Mouse (Mus musculus) spleen, postnatal 10 days (tissue): ENCODE measurements around the gene Fam98a.

ENCODE experiments used
- DNase-seq, 2 experiments: peaks; one replicate each; pipeline ENCODE4 v3.0.0; 2021 to 2022; ENCODE audit warnings: low spot score in 2 of 2

Gene Fam98a

GRCm38 (mm10) chr17:75551512-75552400, at the start of gene Fam98a:
Fam98a (minus strand) TSS chr17:75551946.
- DNase-seq, result peak; percentile 85 to 97

- no peak for DNase-seq
Observed at GRCm38 (mm10) chr17:75598652-75599051, 46.9 kb upstream of the Fam98a start.

- DNase-seq, result no peak
Observed at GRCm38 (mm10) chr17:75582738-75583137, 31.0 kb upstream of the Fam98a start.

DNA sequence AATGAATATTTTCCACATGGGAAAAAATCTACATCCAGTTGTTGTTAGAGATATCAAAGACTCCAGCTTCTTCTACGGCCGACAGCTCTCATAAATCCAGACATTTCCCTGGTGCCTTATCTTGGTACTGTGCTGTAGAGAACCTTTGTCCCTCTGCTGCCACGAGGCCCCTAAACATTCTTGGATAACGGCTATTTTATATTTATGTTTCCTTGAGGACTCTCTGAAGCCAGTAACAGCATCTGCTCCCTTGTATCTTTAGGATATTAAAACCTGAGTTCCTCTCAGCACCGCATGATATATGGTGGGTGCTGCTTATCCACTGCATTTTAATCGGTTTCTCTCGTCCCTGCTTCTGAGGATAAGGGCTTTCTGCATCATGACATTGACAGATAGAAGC, 23.9 kb upstream of the Fam98a start:
- no peak for DNase-seq

DNA sequence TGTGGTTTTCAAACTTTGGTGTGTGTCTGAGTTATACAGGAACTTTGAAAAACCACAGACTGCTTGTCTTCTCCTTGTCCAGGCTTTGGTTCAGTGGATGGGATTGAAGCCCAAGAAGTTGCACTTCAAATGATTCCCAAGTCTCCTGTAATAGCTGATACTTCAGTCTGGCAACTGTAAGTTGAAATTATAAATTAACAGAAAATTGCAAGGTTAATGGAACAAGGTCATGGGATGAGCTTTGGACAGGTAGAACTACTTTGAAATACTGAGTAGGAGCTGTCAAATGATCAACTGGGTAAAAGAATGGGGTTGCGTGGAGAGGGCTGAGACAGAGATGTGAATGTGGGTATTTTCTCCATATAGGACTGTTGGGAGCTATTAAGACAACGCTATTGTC, 6.3 kb upstream of the Fam98a start:
- DNase-seq, result no peak

DNA sequence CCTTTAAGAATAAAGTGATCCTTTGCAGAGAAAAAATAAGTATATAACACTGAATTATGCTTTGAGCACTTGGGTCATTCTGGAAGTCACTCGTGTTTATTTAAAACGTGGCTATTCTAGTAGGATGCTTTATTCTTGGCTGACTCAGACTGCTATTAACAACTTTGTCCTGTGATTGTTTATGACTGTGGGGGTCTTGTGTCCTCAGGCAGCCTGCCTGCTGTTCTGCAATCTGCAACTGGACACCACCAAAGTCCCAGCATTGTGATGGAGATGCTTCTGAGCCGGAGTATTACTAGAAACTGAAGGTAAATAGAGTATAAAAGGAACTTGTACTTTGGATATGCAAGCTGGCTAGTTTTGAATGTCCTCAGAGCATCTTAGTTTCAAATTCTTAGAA, 5.3 kb upstream of the Fam98a start:
- DNase-seq, result no peak

DNA sequence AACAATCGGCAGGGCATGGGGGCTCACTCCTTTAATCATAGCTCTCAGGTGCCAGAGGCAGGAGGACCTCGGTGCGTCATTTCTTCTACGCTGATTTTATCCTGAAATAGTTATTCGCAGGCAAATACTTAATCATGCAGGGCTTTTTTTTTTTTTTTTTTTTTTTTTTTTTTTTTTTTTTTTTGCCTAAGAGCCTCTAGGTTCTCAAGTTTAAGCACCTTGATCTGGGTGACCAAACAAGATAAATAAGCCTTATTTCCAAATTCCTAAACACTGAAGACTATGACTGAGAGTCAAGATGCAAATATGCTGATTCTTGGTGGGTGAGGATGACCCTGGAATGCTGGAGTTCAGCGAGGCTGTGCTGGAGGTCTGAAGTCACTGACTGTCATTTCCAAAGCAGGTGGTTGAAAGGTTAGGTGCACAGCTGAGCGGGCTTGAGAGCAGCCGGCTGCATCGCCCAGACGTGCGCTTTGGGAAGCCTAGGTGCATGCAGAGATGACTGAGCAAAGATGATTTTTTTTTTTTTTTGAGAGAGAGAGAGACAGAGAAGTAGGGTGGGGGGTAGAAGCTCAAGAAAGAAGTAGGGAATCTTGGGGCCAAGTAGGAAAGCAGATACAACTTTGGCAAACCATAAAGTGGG, 854 bp downstream of the Fam98a start:
- peak; percentile 14 to 36 for DNase-seq

- no peak for DNase-seq
Observed at GRCm38 (mm10) chr17:75544262-75544661, 7.5 kb downstream of the Fam98a start.

- no peak for DNase-seq
Observed at GRCm38 (mm10) chr17:75543434-75543833, 8.3 kb downstream of the Fam98a start.

GRCm38 (mm10) chr17:75539841-75540240, 11.9 kb downstream of the Fam98a start:
- DNase-seq, result no peak

- DNase-seq, result no peak
Observed at GRCm38 (mm10) chr17:75539130-75539529, 12.6 kb downstream of the Fam98a start.

DNA sequence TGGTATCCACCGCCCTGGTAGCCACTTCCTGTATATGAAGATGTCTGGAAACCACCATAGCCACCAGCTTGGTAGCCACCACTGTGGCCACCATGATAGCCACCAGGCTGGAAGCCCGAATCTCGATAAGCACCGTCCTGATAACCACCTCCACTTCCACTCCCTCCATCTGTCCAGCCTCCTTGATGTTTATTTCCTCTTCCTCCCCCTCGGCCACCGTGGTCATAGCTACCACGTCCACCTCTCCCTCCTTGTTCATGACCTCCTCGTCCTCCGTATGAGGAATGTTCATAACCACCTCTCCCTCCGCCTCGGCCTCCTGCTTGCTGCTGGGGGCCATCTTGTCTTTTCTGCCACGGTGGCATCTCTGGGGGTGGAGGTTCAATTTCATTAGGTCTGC, 13.3 kb downstream of the Fam98a start:
- no peak for DNase-seq

DNA sequence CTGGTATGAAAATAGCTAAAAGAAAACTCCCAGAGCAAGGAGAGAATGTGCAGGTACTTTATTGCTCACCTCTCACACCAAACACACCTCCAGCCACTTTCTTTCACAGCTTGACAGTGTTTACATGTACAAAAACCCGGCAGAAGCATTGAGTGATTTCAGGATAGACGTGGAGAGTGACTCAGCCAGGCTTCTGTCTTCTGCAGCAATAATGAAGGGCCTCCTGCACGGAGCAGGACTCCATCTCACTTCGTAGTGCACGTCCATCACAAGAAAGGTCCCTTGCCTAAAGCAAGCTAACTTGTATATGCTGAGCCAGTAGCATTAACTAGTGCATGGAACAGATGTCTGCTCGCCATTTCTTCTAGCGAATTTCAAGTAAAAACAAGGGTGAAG, 14.7 kb downstream of the Fam98a start:
- DNase-seq, result no peak

GRCm38 (mm10) chr17:75536396-75537049, 15.2 kb downstream of the Fam98a start:
- peak in 1 of 2 experiments; percentile 42 for DNase-seq

GRCm38 (mm10) chr17:75535612-75536011, 16.1 kb downstream of the Fam98a start:
- no peak for DNase-seq

GRCm38 (mm10) chr17:75534314-75535020, 17.3 kb downstream of the Fam98a start:
- no peak for DNase-seq

DNA sequence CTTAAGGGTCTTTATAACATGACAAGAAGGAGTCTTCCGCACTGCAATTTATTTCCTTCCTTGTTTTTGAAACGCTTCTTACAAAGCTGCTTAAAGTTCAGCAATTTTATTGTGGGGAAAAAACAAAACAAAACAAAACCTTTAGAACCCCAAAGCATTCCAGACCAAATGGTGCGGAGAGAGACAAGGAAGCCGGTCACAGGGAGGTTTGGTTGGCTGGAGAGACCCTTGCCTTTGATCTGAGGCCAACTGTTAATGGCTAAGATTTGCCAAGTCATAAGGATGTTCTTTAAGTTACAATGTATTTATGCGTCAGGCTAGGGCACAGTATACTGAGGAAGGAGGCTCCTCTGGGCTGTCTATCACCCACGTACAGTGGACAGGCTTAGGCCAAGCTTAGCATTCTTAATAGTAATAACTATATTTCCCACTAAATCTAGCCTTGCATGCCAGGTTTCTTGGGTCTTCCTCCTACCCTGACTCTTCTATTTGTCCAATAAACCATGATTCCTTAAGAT, 19.2 kb downstream of the Fam98a start:
- DNase-seq, result no peak

DNA sequence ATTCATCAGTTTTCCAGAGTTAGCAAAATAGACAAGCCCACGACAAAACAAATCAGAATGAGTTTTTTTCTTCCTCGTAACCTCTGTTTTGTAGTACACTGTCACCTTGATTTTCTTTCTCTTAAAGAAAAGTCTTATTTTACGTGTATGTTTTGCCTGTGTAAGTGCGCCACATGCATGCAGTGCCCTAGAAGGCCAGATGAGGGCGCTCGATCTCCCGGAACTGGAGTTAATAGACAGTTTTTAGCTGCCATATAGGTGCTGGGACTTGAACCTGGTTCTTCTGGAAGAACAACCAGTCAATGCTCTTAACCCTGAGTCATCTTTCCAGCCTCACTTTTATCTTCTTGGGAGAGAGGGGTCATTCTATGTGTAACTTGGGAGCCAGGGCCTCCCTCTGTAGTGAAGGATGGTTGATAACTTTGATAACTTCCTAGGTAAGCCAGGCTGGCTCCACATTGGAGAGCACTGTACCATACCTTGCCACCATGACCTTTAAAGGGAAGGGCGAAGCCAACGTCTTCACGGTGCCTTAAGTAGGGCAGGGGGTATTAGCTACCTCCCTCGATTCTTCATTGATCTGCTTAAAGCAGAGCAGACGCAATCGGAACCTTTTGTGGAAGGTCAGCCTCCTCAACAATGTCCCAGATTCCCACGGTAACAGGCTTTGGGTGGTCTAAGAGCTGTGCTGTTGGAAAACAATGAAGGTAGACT, 22.4 kb downstream of the Fam98a start:
- peak in 1 of 2 experiments; percentile 21 for DNase-seq

DNA sequence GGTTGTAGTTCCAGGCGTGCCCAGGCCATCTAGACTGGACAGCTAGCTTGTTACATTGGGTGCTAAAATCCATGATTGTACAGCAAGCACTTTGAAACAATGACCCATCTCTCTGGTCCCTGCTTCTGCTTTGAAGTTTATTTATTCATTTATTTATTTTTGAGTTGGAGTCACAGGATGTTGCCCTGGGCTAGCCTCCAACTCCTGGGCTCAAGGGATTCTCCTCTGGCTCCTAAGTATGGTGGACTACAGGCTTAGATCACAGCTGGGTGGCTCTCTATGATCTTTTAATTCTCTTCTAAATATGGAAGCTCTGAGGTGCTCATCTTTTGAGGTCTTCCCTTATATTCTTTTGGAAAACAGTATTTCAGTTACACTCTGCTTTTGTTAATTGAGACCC, 25.3 kb downstream of the Fam98a start:
- DNase-seq, result no peak

GRCm38 (mm10) chr17:75523812-75524211, 27.9 kb downstream of the Fam98a start:
- no peak for DNase-seq
